Mouse (Mus musculus) left cerebral cortex, postnatal 14 days (tissue): Measurements from ENCODE around the gene Kctd20. TPM values are rescaled to one million over a fixed set of nuclear protein-coding genes. Genes with fewer than 3 reads are reported as not detected.
"Not testable (repeated sequence)": the region's sequence is repeated elsewhere in the genome, so short reads cannot be mapped to it uniquely, and the experiment has no call there.

Source experiments
- DNase-seq, 2 experiments: peaks; one replicate each; pipeline ENCODE4 v3.0.0; 2021 to 2022; ENCODE audit warnings: low spot score in 2 of 2, mixed read lengths in 1 of 2
- intact Hi-C: fragments of 180-260 bp; cut with DNase I; formaldehyde crosslinking; loops from one replicate; pipeline ENCODE4 v1.15.1; 2025
- total RNA-seq, 2 experiments: library from RNA; stranded (reverse); gene quantifications; 2 replicates each; pipeline ENCODE4 v1.2.3; 2021

The Kctd20 gene
- total RNA-seq, 2 experiments from 2014 or later, result 81.0 to 85.9 TPM

DNA sequence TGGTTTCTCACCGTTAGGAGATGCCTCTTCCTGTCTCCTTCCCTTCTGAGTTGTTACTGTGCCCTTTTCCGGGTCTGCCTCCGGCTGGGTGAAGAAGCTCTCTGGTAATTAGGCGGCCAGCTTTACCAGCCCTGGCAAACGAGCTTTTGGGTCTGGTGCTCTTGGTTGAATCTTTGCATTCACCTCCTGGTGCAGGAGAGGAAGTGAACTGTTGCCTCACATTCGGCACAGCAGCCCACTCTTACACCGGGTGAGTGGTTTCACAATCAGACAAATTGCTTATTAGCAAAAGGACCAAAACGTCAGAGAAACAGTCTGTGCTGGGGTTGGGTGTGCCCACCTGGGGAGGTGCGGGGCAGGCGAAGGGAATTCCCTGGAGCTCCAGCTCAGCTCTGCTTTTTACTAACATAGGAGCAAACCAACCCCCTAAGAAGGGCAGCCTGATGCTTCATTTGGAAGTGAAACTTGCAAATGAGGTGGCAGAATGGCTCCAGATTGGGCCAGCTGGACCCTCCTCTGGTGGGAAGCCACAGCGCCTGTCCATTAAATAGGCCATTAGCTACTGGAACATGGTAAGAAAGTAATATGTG lies 15.4 kb downstream of the Kctd20 start:
- intact Hi-C loops, result no loop called here

GRCm38 (mm10) chr17:28970122-28970521 lies 18.4 kb downstream of the Kctd20 start:
- intact Hi-C loops, result no loop called here
- no peak for DNase-seq

More for the DNA sequence above, 15.4 kb downstream of the Kctd20 start:
- DNase-seq, result no peak

DNA sequence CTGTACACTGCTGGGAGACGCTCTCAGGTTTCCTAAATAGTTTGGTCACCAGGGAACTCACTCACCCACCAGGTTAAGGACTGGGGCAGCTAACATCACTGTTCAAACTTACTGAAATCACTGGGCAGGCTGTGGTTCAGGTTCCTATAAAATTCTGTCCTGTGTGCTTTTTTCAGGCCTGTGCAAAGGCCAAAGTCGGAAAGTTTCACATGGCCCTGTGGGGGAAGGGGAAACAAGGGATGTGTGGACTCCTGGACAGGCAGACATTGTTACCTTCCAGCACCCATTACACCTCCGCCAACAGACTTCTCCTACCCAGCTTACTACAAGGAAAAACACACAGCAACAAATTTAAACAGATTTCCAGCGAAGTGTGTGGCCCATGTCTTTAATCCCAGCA lies 27.3 kb downstream of the Kctd20 start:
- intact Hi-C loops, result no loop called here
- no peak for DNase-seq

DNA sequence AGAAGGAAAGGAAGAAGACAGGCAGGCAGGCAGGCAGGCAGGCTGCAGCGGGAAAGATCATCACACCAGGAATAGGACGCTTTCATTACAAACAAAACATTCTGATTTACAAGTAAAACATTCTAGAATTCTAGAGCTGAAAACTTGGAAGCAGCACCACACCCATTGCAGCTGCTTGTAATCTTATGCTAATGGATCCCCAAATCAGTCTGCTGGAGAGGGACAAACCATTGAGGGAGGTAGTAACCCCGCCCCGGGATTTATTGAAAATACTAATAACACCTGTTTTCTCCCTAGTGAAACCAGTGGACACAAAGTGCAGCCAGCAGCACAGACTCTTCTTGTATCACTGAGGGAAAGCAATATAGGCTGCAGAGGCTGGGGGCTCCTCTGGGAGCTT lies 29.3 kb downstream of the Kctd20 start:
- no peak for DNase-seq
- intact Hi-C loops, result no loop called here

DNA sequence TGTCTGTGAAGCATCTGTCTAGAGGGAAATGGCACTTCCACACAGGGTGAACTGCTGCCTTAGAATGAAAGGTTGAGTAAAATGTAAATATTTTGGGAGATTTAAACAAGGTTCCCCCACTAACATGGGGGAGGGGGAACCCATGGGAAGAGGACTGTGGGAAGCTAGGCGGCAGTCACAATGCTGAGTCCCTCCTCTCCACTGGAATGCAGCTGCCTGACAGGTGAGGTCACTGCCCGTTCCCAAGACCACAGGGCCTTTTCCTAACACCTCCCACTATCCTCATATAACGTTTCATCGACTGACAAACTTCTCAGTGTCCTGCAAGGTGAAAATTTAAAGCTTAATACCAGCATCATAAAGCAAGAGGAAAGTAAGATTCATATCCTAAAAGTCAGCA lies 30.8 kb downstream of the Kctd20 start:
- intact Hi-C loops, result no loop called here

DNA sequence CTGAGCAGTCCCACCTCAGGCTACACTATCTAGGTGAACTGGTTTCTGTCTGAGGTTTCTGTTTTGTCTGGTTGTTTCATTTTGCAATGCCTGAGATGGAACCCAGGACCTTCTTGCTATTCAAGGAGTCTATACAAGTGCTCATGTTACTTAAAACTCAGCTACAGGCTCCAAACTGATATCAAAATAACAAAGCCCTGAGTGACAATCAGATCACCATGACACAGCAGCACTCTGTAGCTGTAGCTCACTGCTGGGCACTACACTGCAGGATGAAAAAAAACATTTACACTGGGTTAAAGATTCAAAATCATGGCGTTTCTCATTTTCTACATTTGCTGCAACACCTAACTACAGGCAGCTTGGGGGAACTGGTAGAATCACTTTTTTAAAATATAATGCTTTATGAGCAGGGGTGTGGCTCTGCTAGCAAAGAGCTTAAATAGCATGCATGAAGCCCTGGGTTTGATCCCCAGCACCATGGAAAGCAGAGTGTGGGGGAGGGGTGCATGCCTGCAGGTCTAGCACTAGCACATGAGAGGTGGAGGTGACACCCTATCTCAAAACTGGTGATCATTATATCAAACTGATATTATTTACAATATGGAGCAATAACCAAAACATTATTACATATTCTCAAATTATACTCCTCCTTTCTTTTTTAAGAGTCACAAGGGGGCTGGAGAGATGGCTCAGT lies 33.1 kb downstream of the Kctd20 start:
- DNase-seq, result no peak
- intact Hi-C loops, result loop anchor here (5.0 kb wide), 1 partner anchor 187 kb away; no protein-coding TSS in a partner anchor

More for the DNA sequence above, 30.8 kb downstream of the Kctd20 start:
- no peak for DNase-seq

DNA sequence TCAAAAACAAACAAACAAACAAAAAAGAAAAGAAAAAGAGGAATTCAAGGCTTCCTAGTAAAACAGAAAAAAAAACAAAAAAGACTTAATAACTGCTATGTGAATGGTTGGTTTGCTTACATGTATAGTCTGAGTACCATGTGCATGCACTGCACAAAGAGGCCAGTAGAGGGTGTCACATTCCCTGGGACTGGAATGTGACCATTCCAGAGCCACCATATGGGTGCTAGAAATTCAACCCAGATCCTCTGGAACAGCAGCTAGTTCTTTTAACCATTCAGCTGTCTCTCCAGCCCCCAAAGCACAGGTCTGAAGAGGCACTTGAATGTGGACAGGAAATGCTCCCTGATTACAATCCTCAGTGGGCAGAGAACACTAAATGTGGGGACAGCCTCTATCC lies 35.1 kb downstream of the Kctd20 start:
- no peak for DNase-seq
- intact Hi-C loops, result loop anchor here (5.0 kb wide), 1 partner anchor 185 kb away; no protein-coding TSS in a partner anchor

GRCm38 (mm10) chr17:28987713-28988112 lies 36.0 kb downstream of the Kctd20 start:
- peak; percentile 41 to 54 for DNase-seq
- intact Hi-C loops, result loop anchor here (5.0 kb wide), 1 partner anchor 185 kb away; no protein-coding TSS in a partner anchor

- no peak for DNase-seq
- intact Hi-C loops, result loop anchor here (5.0 kb wide), 1 partner anchor 184 kb away; no protein-coding TSS in a partner anchor
Observed at GRCm38 (mm10) chr17:28988291-28988690, 36.5 kb downstream of the Kctd20 start.

GRCm38 (mm10) chr17:28988996-28989395 lies 37.2 kb downstream of the Kctd20 start:
- intact Hi-C loops, result loop anchor here (5.0 kb wide), 1 partner anchor 183 kb away; no protein-coding TSS in a partner anchor
- no peak for DNase-seq

DNA sequence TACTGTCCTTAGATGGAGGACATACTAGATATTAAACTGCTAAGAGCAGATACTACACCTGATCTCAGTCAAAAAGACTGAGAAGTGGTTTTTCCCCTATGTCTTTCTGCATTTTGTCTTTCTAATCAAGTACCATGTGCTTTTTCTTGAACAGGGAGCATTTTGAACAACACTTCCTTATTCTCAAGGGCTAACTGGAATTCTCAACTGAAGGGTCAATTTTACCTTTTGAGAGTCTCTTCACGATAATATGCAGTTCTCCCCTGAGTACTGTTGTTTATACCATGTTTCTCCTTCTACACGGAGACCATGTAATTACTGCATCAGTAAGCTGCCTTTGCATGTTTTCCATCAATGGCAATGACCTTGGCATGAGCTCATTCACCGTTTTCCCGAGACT lies 38.3 kb downstream of the Kctd20 start:
- intact Hi-C loops, result no loop called here
- DNase-seq, result no peak

DNA sequence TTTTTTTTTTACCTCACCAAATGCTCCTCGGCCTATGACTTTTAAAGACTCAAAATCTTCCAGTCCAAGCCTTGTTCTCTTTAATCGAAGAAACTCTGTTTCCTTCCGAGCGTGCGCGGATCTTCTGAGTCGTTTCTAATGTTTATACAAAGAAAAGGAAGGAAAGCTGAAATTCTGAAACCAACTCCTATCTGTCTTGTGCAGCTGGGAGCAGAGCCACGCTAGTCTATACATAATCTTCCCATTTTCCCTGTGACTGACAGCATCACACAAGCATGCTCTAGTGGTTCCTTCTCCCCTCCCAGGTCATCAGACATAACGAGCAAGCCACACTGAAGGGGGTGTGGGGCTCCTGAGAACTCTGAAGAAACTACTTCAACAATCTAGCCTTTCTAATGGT lies 39.5 kb downstream of the Kctd20 start:
- intact Hi-C loops, result no loop called here
- DNase-seq, result no peak

DNA sequence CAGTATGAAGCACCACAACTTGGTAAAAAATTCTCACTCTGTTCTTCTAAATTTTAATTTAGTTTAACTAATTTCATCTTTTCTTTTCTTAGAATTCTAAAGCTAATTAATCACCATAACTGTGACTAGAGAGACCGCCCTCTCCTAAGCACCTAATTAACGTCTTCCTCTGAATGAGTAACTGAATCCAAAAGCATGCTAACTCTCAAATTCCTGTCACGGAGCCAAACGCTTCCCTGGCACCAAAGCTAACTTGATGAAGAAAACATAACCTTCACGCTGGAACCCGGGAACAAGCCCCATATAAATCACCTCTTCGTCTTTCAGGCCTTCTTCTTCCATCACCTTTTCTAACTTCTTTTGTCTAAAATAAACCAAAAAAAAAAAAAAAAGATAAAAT lies 40.4 kb downstream of the Kctd20 start:
- DNase-seq, result peak in 1 of 2 experiments; percentile 44

GRCm38 (mm10) chr17:28993004-28993403 lies 41.3 kb downstream of the Kctd20 start:
- intact Hi-C loops, DNase-seq: not testable (repeated sequence)

More for the DNA sequence above, 40.4 kb downstream of the Kctd20 start:
- intact Hi-C loops, result no loop called here

DNA sequence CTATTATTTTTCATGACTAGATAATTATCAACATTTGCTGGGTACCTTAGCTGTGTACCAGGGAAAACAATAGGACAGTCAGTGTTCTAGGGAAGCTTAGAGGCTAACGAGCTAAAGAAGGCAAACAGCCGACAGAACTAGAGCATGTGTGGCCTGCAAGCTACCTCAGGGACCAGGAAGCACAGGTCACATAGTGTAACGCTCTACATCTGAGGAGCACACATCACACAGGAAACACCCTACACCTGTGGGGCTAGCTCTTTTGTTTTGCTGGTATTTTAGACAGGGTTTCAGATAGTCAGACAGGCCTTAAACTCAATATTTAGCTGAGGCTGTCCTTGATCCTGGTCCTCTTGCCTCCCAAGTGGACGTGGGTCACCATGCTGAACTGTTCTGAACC lies 42.9 kb downstream of the Kctd20 start:
- DNase-seq, result no peak
- intact Hi-C loops, result no loop called here

DNA sequence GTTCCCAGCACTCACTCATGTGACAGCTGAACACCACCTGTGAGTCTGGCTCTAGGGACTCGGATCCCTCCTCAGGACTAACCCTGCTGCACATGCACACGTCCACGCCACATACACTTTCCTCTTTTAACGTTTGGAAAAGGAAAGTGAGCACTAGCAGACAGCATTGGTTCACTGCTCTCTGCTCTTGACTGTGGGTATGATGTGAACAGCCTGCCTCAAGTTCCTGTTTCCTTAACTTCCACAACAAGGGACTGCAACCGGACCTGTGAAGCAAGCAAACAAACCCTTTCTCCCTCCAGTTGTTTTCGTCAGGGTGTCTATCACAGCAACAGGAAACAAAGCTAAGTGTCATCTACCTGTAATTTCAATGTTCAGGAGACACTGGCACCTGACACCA lies 48.7 kb downstream of the Kctd20 start:
- intact Hi-C loops, result no loop called here
- DNase-seq, result no peak

DNA sequence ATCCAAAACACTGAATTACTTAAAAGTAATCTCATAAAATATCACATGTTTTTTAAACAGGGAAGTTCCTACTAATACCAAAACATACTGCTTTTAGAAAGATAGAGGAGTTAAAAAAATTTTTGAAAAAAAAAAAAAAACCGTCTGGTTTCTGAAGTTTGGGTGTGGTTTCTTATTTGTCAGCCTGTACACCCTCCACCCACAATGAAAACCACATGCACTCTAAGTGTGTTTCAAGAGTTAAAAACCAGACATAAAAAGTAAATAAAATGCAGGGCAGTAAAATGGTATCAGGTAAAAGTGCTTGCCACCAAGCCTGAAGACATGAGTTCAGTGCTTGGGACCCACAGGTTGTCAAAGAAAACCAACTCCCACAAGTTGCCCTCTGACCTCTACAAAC lies 52.0 kb downstream of the Kctd20 start:
- no peak for DNase-seq
- intact Hi-C loops, result no loop called here

DNA sequence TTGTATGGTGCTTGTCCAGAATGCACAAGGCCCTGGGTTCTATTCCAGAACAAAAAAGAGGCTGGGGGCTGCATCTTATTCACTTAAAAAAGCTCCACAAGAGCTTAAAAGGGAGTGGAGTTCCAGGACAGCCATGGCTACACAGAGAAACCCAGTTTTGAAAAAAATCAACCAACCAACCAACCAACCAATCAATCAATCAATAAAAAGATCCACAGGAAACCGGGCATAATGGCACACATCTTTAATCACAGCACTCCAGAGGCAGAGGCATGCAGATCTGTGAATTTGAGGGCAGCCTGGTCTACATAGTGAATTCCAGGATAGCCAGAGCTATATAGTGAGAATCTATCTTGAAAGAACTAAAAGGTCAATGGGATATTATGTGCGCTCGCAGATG lies 53.3 kb downstream of the Kctd20 start:
- intact Hi-C loops, result no loop called here
- DNase-seq, result no peak

GRCm38 (mm10) chr17:29006812-29007211 lies 55.1 kb downstream of the Kctd20 start:
- no peak for DNase-seq
- intact Hi-C loops, result no loop called here

- no peak for DNase-seq
- intact Hi-C loops, result no loop called here
Observed at GRCm38 (mm10) chr17:29007243-29007640, 55.5 kb downstream of the Kctd20 start.
